Mouse (Mus musculus) c-Kit-positive CD71-positive TER-119-positive erythroid progenitor cells, embryonic 14.5 days (primary cell): ENCODE measurements around the gene 1700037H04Rik.

Experiments
- DNase-seq: peaks from one replicate; pipeline ENCODE4 v3.0.0-alpha.2; 2013; ENCODE audit warnings: low spot score

The 1700037H04Rik gene

DNA sequence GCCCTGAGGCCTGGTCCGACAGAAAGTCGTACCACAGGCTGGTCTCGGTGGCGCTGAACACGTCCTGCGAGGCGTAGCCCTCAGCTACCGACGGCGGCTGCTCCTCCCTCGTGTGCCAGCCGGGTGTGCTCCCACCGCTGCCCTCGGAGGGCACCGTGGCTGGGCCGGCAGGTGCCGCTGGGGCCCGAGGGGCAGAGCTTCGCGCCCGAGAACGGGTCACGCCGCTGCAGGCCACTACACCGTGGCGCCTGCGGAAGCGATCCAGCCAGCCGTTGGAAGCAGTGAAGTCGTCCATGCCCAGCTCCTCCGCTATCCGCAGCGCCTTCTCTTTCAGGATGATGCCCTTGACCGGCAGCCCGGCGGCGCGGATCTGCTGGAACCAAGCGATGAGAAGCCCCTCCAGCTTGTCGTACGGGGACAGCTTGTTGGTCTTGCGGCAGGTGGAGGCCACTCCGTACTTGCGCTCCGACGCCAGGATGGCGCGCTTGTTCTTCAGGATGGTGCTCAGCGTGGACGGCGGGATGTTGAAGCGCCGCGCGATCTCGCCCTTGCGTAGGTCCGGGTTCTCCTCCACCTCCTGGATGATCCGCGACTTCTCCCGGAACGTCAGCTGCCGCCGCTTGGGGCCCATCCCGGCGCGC is 19.5 kb upstream of the 1700037H04Rik start:
- peak; percentile 50 for DNase-seq

DNA sequence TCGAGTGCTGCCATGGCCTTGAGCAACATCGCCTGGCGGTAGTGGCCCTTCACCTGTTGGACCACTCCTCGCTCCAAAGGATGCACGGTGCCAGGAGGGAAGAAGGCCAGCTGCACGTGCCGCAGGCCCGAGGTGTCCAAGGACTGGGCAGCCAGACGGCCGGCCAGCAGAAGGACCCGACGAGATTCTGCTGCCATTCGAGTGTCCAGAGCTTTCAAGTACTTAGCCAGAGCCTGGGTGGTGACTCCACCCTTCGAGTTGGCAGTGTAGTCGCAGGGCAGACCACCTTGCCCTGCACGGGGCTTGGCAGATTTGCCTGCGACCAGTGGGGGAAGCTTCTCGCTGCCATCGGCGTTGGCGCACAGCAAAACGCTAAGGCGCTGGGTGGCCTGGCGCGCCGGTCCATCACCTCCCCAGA is 19.0 kb upstream of the 1700037H04Rik start:
- no peak for DNase-seq

DNA sequence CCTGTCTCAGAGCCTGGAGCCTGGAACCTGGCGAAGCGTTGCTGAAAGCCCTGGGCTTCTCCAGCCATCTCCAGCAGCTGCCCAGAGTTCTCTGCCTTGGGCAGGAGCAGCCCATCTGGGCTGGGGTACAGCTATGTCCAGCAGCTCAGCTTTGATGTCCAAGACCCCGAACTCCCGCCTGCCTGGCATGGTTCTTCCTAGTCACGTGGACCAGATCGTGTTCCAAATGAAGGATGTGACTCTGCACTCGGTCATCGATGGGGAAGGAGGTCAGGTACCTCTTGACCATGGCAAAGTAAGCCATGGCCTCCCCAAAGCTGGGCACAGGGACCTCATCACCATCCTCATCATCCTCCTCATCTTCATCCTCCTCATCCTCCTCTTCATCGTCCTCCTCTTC is 18.1 kb upstream of the 1700037H04Rik start:
- no peak for DNase-seq

DNA sequence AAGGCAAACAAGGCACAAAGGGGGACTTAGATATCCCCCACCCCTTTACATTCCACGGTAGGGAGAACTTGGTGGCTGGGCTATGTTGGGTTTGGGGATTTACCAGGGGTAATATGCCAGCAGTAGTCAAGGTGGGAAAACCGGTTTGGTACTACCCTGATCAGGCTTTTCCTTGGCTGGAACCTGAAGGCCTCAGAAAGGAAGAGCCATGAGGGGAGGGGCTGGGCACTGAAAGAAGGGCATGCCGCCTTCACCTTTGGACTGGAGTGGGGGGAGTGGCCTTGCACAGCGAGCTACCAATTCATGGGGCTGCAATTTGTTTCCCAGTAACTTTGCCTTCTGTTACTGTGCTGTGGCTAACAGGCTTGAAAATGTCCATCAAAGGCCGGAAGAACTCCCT is 16.6 kb upstream of the 1700037H04Rik start:
- no peak for DNase-seq

GRCm38 (mm10) chr2:131175945-131176309 is 16.0 kb upstream of the 1700037H04Rik start:
- no peak for DNase-seq

DNA sequence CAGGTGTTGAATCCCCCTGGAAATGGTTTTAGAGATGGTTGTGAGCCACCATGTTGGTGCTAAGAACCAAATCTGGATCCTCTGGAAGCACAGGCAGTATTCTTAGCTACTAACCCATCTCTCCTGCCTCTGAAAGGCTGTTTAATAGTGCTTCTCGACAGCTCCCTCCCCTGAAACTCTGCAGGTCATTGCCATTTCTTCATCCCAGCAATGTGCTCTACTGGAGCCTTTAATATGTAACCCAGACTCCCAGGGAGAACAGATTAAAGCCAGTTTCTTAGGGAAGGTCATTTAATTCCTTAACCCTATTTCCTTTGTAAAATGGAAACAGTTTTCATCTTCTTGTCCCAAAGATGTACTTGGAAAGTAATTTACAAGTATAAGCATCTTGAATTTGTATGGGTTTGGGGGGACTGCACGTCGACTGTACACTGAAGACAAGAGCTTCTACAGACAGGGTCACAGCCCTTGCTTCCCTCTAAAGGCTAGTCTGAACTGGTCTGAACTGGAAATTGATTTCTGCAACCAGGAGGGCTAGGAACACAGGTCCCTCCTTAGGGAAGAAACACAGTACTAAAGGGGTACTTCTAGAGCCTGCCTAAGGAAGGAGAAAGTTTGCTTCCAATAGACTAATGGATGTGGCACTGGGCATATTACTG is 15.5 kb upstream of the 1700037H04Rik start:
- DNase-seq: no peak

DNA sequence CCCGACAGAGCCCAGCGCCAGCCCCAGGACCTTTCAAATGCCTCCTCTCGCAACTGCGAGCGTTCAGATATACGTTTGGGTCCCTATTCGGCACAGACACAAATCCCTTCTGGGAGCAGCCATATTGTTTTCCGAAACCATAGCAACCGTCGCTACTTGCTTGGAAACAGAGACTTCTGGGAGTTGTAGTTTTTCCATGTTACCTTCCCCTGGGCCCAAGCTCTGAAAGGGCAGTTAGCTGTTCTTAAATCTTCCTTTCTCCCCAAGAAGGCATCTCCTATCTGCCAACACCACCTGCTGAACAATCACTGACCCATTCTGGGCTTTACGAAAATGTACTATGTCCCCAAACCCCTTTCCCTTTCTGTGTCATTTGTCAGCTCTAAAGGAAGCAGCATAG is 14.8 kb upstream of the 1700037H04Rik start:
- DNase-seq: peak; percentile 75

GRCm38 (mm10) chr2:131172322-131172721 is 12.4 kb upstream of the 1700037H04Rik start:
- no peak for DNase-seq

DNA sequence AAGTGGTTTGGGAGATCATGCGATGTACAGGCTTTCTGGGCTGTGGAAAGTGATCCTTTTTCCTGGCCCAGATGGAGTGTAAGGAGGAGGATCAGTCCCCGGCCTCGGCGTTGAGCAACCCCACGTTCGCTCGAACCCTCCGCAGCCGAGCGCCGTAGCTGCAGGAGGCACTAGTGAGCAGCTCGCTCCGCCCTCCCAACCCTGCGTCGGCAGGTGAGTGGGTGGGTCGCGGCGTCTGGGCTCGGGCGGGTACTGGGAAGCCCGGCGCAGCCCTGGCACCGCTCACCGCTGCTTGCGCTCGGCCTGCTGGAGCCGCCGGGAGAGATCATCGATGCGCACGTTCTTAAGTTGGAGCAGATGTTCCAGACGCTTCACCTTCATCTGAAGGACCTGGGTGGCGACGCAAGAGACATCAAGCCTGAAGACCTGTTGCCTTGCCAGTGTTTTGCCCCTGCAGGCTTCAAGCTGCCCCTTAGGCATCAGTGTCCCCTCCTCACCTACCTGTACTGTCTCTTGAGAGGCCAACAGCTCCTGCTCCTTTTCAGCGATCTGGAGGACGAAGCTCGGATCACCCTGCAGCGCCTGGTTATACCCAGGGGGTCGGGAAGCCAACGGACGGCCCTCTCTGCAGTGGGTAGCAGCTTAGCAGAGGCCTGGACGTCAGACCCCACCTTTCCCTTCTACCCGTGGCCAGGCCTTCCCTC is 11.7 kb upstream of the 1700037H04Rik start:
- DNase-seq: no peak

DNA sequence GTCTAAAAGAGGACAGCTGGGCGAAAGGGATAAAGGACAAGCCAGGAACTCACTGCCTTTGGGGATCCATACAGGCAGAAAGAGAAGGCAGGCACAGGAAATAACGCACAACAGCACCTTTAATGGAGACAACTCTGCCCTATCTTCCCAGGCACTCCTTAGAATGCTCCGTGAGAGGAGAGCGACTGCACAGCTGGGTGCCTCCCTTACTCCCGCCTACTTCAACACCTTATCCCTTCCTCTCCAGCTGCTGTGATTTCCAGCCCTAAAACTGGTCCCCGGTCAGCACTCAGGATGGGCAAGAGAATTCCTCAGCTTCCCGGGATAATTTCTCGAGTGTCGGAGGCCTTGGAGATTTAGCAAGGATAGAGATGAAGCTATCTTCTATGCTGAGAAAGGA is 11.1 kb upstream of the 1700037H04Rik start:
- no peak for DNase-seq

GRCm38 (mm10) chr2:131168914-131169313 is 9.0 kb upstream of the 1700037H04Rik start:
- DNase-seq: no peak

- no peak for DNase-seq
These were observed 8.1 kb upstream of the 1700037H04Rik start for GRCm38 (mm10) chr2:131167984-131168383.

- no peak for DNase-seq
These were observed 6.3 kb upstream of the 1700037H04Rik start for GRCm38 (mm10) chr2:131166172-131166571.

- DNase-seq: no peak
These were observed 4.0 kb upstream of the 1700037H04Rik start for GRCm38 (mm10) chr2:131163924-131164323.

GRCm38 (mm10) chr2:131160671-131161111 is 810 bp upstream of the 1700037H04Rik start:
- peak; percentile 48 for DNase-seq

- DNase-seq: peak; percentile 75
These were observed 380 bp downstream of the 1700037H04Rik start for GRCm38 (mm10) chr2:131159491-131159910.

DNA sequence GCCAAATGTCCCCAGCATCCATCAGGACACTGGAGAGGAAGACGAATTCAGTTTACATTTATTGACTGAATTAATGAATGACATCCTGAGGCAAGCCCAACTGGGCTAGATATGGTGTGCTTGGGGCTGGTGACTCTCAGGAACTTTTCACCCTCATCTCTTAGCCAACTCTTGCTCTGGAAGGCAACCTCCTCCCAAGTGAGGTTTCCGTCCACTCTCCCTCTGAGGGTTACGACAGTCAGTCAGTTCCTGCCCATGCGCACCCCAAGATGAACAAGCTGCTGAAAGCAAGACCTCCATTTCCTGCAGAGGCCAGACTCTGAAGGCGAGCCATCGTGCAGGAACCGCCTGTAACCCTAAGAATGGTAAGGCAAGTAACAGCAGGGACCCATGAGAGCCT is 2.9 kb downstream of the 1700037H04Rik start:
- DNase-seq: no peak

DNA sequence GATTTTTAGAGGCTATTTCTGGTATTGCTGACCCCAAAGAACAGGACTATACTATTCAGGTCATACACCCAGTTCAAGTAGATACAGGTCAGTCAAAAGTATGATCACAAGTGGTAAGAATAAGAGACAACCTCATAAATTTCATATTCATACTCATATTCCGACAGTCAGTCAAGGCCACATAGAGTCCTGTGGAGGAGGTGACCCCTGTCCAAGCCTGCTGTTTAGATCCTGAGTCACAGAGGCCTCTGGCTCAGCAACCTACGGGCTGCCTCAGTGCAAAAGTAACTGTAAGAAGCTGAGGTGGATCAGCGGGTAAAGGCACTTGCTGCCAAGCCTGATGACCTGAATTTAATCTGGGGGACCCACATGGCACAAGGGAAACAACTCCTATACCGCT is 5.8 kb downstream of the 1700037H04Rik start:
- DNase-seq: no peak

- peak; percentile 80 for DNase-seq
These were observed 7.6 kb downstream of the 1700037H04Rik start for GRCm38 (mm10) chr2:131152166-131152730.

- no peak for DNase-seq
These were observed 10.7 kb downstream of the 1700037H04Rik start for GRCm38 (mm10) chr2:131149254-131149578.

- DNase-seq: no peak
These were observed 11.3 kb downstream of the 1700037H04Rik start for GRCm38 (mm10) chr2:131148353-131149253.

DNA sequence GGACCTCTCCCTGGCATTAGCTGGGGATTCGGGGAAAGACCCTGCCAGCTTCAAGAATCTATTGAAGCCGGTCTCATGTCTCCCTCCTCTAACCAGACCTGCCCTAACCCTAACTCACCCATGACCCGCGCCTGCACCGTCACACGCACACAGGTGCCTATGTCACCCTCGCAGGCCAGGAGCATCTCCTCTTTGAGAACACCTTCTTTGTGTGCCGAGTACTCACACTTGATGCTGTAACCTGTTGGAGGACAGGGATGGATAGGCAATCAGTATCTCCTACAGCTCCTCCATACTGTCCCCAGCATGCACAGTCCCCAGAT is 12.9 kb downstream of the 1700037H04Rik start:
- DNase-seq: no peak
